Mouse (Mus musculus) embryo, embryonic 11.5 days (tissue): ENCODE results near the gene Ranbp10.
A peak's percentile ranks its signal among the peaks of the same experiment; 100 is the strongest.

ENCODE experiments used
- DNase-seq: peaks from one replicate; pipeline ENCODE4 v3.0.0-alpha.2; 2012; ENCODE audit warnings: low read depth, low spot score

Ranbp10 gene

GRCm38 (mm10) chr8:105826861-105827848, at the start of gene Ranbp10, which contains the start of gene Tsnaxip1:
Gene Ranbp10, minus strand, starts transcription at chr8:105827350.
Gene Tsnaxip1, plus strand, starts transcription at chr8:105827731.
- peak; percentile 98 for DNase-seq

DNA sequence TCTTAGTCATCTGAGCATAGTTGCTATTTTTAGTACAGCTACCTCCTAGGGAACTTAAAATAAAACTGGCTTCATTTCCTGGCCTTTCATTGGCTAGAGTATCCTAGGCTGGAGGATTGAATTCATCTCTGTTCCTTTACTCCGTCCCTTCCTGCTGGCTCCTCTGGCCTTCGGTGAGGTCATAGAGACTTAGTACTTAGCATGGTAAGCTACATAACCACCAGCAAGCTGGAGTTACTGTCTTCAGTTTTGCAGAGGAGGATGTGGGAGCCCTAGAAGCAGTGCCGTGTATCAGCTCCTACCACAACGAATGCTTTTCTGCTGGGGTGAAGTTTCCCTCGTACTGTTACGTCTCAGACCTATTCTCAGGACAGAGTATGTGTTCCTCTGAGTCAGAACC, 47.2 kb upstream of the Ranbp10 start:
- no peak for DNase-seq

- DNase-seq, result no peak
These were observed 39.3 kb upstream of the Ranbp10 start for GRCm38 (mm10) chr8:105866364-105867029.

DNA sequence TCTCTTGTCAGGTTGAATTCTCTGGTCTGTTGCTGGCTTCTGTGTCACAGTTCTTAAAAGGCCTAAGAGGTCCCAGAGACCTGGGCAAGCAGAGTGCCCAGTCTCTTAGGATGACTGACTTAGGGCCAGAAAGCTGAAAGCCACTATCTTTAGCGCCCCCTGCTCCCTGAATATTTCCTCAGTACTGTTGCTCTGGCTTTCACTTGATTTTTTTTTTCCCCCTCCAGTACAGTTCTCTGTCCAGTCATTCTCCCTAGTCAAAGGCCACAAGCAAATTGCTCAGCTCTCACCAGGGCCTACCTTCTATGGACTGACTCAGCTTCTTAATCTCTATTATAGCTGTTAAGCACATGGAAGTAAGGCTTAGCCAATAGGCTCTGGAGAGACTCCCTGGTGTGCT, 34.8 kb upstream of the Ranbp10 start:
- DNase-seq, result no peak

DNA sequence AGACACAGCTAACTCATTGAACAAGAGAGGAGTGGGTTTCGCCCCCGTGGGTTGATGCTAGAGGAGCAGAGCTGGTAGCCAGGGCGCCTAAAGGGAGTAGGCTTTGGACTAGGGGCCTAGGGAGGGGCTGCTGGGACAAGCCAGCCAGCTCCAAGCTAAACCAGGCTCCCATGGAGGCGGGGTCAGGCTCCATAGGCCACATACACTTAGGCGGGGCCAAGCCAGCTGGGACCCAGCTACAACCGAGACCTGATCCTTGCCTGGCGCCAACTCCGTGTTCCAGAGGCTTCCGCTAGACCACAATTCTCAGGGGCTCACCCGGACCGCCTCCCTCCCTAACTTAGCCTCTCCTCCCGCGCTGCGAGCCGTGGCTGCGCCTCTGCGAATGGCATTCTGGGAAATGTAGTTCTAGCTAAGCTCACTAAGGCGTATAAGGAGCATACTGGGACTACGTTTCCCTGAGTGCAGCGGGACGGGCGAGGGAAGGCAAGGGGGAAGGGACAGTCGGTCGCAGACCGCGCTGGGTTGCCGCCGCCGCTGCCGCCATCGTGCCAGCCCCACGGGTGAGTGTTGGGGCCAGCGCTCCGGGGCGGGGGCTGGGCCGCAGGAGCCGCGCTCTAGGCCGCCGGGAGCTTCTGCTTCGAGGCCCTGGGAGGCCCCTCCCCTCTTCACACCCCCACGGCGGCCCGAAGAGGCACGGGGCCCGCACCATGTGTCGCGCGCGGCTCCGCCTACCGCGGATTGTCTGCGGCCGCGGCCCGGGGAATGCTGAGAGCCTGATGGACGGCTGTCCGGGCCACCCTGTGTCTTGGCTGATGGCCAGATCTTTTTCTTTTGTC, 33.2 kb upstream of the Ranbp10 start, which contains the start of gene Nutf2:
Gene Nutf2, plus strand, starts transcription at position 438 of the 839 bp plus-strand sequence.
- DNase-seq, result peak; percentile 94

DNA sequence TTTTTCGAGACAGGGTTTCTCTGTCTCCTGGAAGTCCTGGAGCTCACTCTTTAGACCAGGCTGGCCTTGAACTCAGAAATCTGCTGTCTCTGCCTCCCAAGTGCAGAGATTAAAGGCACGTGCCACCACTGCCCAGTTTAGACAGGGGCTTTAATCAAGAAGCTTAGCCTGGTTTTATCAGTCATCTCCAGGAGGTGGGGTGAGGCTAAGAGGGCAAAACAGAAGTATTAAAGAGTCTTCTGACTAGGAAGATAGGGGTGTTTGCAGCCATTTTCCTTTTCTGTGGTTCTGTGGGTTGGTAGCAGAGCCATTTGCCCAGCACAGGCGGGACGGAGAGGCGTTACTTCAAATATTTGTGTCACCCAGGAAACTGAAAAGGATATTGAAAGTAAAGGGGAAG, 32.2 kb upstream of the Ranbp10 start:
- DNase-seq, result no peak

DNA sequence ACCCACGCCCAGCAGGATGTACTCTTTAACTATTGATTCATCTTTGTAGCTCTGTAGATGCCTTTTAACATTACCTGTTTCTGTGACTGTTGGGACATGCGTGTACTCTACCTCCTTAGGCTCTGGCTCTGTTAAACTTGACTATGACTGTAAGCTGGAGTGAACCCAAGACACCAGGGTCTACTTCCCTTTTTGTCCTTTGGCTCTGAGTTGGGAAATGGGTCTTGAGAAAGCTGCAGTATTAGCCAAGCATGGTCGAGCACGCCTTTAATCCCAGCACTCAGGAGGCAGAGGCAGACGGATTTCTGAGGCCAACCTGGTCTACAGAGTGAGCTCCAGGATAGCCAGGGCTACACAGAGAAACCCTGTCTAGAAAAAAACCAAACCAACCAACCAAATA, 31.3 kb upstream of the Ranbp10 start:
- DNase-seq, result no peak

DNA sequence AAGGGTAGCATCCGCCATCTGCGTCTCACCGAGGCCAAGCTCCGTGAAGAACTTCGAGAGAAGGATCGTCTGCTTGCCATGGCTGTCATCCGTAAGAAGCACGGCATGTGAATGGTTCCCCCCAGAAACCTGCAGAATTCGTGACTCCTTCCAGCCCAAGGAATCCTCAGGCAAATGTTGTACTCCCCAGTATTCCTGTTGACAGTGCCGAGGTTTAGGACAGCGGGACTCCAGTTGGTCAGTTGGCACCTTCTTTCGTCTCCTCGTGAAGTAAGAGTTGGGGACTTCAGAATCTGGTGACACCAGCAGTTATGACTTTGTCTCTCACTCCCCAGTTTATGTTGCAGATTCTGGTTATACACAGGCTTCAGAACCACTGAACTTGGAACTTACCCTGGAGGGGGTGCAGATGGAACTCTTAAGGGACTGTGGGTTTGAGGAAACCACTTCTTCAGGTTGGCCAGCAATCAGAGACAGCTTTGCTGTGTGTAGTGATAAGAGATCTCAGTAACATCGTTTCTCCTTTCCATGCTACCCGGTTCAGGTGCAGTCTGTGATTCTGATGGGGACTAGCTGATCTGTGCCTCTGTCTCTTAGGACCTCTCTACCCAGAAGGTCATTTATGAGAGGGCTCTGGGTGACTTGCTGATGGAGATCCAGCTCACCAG, 29.2 kb upstream of the Ranbp10 start:
- no peak for DNase-seq

- no peak for DNase-seq
These were observed 28.4 kb upstream of the Ranbp10 start for GRCm38 (mm10) chr8:105855248-105856167.

GRCm38 (mm10) chr8:105854715-105855216, 27.6 kb upstream of the Ranbp10 start, which contains the start of gene Thap11:
Gene Thap11, plus strand, starts transcription at chr8:105855132.
- DNase-seq, result peak; percentile 89

DNA sequence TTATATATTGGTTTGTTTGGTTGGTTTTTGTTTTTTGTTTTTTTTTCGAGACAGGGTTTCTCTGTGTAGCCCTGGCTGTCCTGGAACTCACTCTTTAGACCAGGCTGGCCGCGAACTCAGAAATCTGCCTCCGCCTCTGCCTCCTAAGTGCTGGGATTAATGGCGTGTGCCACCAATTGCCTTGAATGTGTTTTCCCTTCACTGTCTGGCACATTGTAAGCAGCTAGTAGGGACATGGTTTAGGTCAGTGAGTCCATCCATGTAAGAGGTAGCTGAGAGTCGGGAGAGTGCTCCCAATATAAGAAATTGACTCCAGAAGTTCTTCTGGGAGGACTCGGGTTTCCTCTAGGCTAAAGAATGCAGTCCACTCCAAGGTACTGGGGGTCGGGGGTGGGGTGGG, 27.2 kb upstream of the Ranbp10 start:
- no peak for DNase-seq

DNA sequence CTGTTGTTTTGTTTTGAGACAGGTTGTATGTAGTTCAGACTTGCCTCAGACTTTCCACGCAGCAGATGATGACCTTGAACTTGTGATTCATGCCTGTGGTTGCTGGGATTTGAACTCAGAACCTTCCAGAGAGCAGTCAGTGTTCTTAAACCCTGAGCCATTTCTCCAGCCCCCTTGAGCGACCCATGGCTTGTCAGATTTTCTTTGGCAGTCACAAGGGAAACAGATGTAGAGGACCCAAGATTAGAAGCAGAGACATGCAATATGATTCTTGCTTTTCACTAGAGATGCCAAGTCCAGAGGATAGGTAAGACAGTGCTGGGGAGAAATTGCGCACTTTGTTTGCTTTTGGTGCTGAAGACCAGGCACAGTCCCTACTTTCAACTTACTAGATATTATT, 26.0 kb upstream of the Ranbp10 start, which contains the start of gene Cenpt:
Gene Cenpt, minus strand, starts transcription at position 101 of the 400 bp plus-strand sequence.
- no peak for DNase-seq

GRCm38 (mm10) chr8:105852146-105852729, 25.1 kb upstream of the Ranbp10 start:
- DNase-seq, result no peak

DNA sequence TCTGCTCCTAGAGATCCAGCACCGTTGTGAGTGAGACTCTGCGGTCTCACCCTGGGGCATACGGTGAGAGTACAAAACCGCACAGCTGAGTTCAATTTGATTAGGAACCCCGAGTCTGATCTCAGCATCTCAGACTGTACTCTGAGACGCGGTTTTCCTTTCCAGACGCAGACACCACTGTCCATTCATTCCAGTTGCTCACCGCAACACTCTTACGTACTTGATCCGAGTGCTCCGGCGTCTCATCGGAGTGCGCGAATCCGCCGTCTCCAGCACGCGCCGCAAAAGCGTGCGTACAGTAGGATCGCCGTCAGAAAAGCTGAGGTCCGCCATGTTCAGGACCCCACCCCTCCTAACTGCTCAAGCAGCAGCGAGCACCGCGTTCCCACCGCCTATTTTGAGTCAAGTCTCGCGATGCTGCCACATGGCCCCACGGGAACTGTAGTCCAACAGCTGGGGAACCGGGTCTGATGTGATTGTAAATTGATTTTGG, 24.5 kb upstream of the Ranbp10 start:
- DNase-seq, result peak; percentile 89

DNA sequence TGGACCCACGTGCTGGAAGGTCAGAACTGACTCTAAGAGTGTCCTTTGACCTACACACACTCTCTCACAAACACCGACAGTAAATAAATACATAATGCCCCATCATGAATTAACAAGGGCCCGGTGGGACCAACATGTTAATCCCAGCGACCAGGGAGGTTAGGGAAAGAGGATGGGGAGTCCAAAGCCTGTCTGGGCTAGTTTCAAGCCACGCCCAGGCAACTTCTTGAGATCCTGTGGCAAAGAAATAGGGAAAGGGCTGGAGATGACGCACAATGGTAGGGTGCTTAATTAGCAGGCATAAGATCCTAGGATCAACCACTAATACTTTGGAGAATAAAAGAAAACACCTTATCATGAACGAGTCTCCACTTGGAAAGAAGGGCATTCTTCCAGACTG, 23.5 kb upstream of the Ranbp10 start:
- no peak for DNase-seq

DNA sequence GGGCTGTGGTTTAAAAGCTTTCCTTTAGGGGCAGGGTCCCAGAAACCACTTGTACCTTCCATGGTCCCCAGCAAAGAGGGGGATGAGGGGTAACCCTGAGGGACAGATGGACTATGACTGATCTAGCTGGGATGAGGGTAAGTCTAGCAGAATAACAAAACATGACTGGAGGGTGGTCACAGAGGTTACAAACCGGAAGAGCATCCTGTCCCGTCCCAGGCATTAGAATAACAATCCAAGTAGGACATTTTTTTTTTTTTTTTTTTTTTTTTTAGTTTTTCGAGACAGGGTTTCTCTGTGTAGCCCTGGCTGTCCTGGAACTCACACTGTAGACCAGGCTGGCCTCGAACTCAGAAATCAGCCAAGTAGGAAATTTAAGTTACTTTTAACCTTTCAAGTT, 22.9 kb upstream of the Ranbp10 start:
- no peak for DNase-seq

DNA sequence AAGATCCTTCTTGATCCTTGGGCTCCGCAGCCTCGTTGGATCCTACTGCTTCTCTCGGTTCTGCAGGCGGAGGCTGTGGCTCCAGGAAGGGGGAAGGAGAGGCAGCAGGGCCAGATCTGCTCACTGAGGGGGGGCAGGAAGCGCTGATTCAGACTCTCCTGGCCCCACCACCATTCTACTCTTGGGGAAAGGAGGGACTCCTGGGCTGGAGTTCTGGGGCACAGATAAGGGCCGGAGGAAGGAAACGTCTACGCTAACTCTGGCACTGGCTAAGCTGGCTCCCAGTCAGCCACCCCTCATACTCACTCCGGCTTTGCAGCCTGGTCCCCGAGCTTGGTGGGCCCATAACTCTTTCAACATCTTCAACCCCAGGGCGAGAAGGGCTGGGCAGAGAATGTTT, 19.5 kb upstream of the Ranbp10 start:
- DNase-seq, result no peak

DNA sequence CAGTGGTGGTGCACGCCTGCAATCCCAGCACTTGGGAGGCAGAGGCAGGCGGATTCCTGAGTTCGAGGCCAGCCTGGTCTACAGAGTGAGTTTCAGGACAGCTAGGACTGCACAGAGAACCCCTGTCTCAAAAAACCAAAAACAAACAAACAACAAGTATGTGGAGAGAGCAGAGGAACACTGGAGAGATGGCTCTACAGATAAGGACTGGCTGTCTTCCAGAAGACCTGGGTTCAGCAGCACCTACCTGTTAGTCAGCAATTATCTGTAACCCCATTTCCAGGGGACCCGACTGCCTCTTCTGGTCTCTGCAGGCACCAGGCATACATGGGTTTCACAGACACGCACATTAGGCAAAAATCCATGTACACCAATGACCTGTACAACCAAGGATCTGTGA, 12.1 kb upstream of the Ranbp10 start:
- no peak for DNase-seq

GRCm38 (mm10) chr8:105836991-105837390, 9.8 kb upstream of the Ranbp10 start:
- no peak for DNase-seq
